Mouse (Mus musculus) heart, adult 2 months (tissue): Measurements from ENCODE around the gene Cacna1b. TPM values are rescaled to one million over a fixed set of nuclear protein-coding genes. Genes with fewer than 3 reads are reported as not detected.

Experiments
- DNase-seq, 2 experiments: peaks; one replicate each; pipeline ENCODE4 v3.0.0; 2021
- H3K27ac ChIP-seq: fragments of 200-600 bp; 2 replicates; pipeline ENCODE4 v1.8.1; 2022
- H3K27me3 ChIP-seq: fragments of 200-500 bp; 2 replicates; pipeline ENCODE4 v1.6.1; 2012; ENCODE audit warnings: mild to moderate bottlenecking, low read length, inconsistent platforms, mixed read lengths; ENCODE audit not compliant: control insufficient read depth, insufficient read depth
- H3K36me3 ChIP-seq: fragments of 200-500 bp; 2 replicates; pipeline ENCODE4 v1.6.1; 2012; ENCODE audit warnings: low read length, inconsistent platforms; ENCODE audit not compliant: control insufficient read depth, insufficient read depth
- H3K4me1 ChIP-seq: fragments of 200-500 bp; 2 replicates; pipeline ENCODE4 v1.6.1; 2011; ENCODE audit warnings: low read length; ENCODE audit not compliant: control insufficient read depth, insufficient read depth
- H3K4me3 ChIP-seq: fragments of 200-600 bp; 2 replicates; pipeline ENCODE4 v1.8.1; 2022
- H3K79me2 ChIP-seq: fragments of 200-500 bp; replicated peaks from 2 replicates; pipeline ENCODE4 v1.6.1; 2012; ENCODE audit warnings: mild to moderate bottlenecking, inconsistent platforms, low read length, moderate library complexity, mixed read lengths; ENCODE audit not compliant: control insufficient read depth, insufficient read depth
- H3K9ac ChIP-seq: fragments of 200-500 bp; 2 replicates; pipeline ENCODE4 v1.6.1; 2012; ENCODE audit warnings: low read depth, mild to moderate bottlenecking, control low read depth, inconsistent platforms, low read length, mixed read lengths
- CTCF ChIP-seq: fragments of 200-600 bp; IDR thresholded peaks from 2 replicates; pipeline ENCODE4 v1.8.1; 2022; ENCODE audit warnings: antibody characterized with exemption, mild to moderate bottlenecking, moderate library complexity
- EP300 ChIP-seq: fragments of 200-500 bp; IDR thresholded peaks from 2 replicates; pipeline ENCODE4 v1.6.1; 2011; ENCODE audit warnings: low read depth, low read length, control low read depth; ENCODE audit not compliant: insufficient read depth
- POLR2A ChIP-seq: fragments of 200-500 bp; IDR thresholded peaks from 2 replicates; pipeline ENCODE4 v1.6.1; 2011; ENCODE audit warnings: mild to moderate bottlenecking, low read depth, low read length, control low read depth; ENCODE audit not compliant: insufficient read depth
- WGBS: fragments of 180-500 bp; shearing (Covaris S2); methylation state at CpG from one replicate; pipeline ENCODE4 v1.1.7; 2018; 5-methylcytosine and 5-hydroxymethylcytosine counted together
- intact Hi-C: fragments of 180-260 bp; cut with DNase I; formaldehyde crosslinking; loops from one replicate; pipeline ENCODE4 v1.15.1; 2025
- polyA plus RNA-seq: library from polyadenylated mRNA; depleted of rRNA; stranded (reverse); fragments of >200 nt; gene quantifications from 2 replicates; pipeline ENCODE4 v1.2.3, GENCODE M21; 2012
- total RNA-seq, 2 experiments: library from RNA; stranded (reverse); gene quantifications; 2 replicates each; pipeline ENCODE4 v1.2.3; 2021

The Cacna1b gene
- total and polyA plus RNA-seq, 3 experiments: 0.05 to 0.25 (median 0.09) TPM

DNA sequence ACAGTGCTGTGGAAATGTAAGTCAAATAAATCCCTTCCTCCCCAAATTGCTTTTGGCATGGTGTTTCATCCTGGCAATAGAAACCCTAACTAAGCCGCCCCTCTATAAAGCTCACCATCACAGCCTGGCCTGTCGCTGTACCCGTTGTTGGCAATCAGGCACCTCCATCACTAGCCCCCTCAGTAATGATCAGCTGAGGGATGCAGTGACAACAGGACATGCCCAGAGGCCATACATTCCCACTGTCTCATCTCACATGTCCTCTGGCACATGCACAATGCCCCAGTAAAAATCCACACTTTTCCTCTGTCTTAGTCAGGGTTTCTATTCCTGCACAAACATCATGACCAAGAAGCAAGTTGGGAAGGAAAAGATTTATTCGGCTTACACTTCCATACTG lies 173.5 kb downstream of the Cacna1b start:
- Histone ChIP-seq H3K9ac (no peak overlapping the region), H3K27ac (no peak overlapping the region), H3K4me1 (no peaks in the 10 kb centered on the region), H3K4me3 (no peak overlapping the region), H3K27me3 (no peaks in the 10 kb centered on the region), H3K79me2 (no peaks in the 10 kb centered on the region), H3K36me3 (no peaks in the 10 kb centered on the region)
- intact Hi-C loops: no loop called here
- no peak for TF ChIP-seq EP300
- no peak for TF ChIP-seq CTCF
- no peak for DNase-seq
- 85% methylated on average over 4 of the region's 4 CpGs for WGBS

DNA sequence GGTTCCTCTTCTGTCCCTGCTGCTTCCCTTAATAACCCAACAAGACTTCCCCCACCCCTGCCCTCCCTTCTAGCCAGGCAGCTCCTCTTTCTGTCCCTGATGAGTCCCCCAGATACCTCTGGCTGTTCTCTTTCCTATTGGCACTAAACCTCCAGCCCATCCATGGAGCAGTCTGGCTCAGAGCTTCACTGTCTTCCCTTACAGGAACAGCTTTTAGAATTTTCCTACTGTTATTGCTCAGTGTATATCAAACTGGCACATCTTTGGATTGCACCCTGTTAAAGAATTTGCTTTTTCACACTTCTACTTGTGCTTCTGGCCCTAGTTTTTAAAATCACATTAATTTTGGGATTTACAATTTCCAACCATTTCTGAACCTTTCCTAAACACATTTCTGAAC lies 175.0 kb downstream of the Cacna1b start:
- Histone ChIP-seq H3K36me3 (no peaks in the 10 kb centered on the region), H3K4me1 (no peaks in the 10 kb centered on the region), H3K9ac (no peak overlapping the region), H3K4me3 (no peak overlapping the region), H3K79me2 (no peaks in the 10 kb centered on the region), H3K27ac (no peak overlapping the region), H3K27me3 (no peaks in the 10 kb centered on the region)
- intact Hi-C loops: no loop called here
- no peak for DNase-seq
- TF ChIP-seq EP300: no peak
- no peak for TF ChIP-seq CTCF
- no peak for TF ChIP-seq POLR2A

DNA sequence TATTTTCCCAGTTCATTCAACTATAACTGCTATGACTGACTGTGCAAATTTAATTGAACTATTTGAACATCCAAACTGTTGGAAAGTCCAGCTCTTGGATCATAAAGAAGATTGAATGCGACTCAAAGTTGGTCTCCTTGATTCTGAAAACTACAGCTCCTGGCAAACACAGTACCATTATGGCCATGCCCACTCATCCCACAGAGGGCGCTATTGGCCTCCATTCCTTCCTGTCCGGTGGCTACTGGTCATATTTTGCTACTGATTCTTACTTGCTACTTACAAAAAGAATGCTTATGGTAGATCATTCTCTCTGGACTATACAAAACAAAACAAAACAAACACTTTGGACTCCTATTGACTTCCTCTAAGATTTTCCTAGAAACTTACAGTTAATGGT lies 188.3 kb downstream of the Cacna1b start:
- Histone ChIP-seq H3K27me3 (peaks cover 2% of the 10 kb centered on the region; the same call in 1 of the 2 replicates), H3K9ac (no peak overlapping the region), H3K27ac (no peak overlapping the region), H3K36me3 (no peaks in the 10 kb centered on the region), H3K79me2 (no peaks in the 10 kb centered on the region), H3K4me1 (no peaks in the 10 kb centered on the region), H3K4me3 (no peak overlapping the region)
- intact Hi-C loops: loop anchor here (1.0 kb wide), 1 partner anchor 181 kb away; no protein-coding TSS in a partner anchor
- peak; percentile 27 to 61 for DNase-seq
- 14% methylated on average over 3 of the region's 3 CpGs for WGBS
- no peak for TF ChIP-seq EP300
- peak; percentile 83 for TF ChIP-seq CTCF
- no peak for TF ChIP-seq POLR2A

DNA sequence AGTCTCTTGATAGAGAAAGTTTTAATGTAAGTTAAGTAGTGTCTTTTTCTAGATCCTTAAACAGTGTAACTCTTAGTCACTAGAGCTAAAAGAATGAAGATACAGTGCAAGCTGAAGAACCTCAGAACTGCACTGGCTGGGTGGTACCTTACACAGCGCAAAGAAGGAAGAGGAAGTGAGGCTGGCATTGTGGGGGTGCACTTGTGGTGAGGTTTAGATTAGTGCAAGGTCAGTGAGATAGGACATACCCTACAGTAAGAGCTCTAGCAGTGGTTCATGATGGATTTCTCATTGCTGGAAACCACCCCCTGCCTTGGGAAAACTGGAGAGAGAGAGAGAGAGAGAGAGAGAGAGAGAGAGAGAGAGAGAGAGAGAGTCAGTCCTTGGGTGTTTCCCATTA lies 192.0 kb downstream of the Cacna1b start:
- Histone ChIP-seq H3K27ac (no peak overlapping the region), H3K36me3 (no peaks in the 10 kb centered on the region), H3K9ac (no peak overlapping the region), H3K79me2 (no peaks in the 10 kb centered on the region), H3K4me1 (no peaks in the 10 kb centered on the region), H3K4me3 (no peak overlapping the region), H3K27me3 (peaks cover 2% of the 10 kb centered on the region; the same call in 1 of the 2 replicates)
- intact Hi-C loops: no loop called here
- TF ChIP-seq CTCF (no peak), EP300 (no peak), POLR2A (no peak)
- 44% methylated on average over 1 of the region's 1 CpGs for WGBS
- DNase-seq: peak in 1 of 2 experiments; percentile 14

DNA sequence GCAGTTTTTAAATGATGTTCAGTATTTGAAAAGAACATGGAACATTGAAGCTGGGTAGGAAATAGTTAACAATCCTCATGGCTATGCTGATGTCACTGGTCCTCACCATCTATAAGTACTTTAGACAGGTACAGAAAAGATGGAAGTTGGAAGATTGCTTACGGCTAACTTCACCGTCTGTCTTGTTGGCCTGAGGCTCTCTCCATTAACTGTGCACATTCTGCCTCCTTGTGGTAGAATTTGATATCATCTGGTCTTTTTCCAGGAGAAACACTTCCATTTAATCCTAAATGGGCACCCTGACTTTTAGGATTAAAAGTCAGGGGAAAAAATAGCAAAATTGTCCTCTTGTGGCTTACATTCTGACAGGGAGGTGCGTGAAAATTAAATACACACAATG lies 194.4 kb downstream of the Cacna1b start:
- peaks cover 2% of the 10 kb centered on the region; the same call in 1 of the 2 replicates for H3K27me3 ChIP-seq
- H3K4me3 ChIP-seq: no peak overlapping the region
- DNase-seq: no peak
- no peak overlapping the region for H3K27ac ChIP-seq
- WGBS: 7% methylated on average over 3 of the region's 3 CpGs
- H3K9ac ChIP-seq: no peak overlapping the region
- TF ChIP-seq EP300: no peak
- peak; percentile 83 for TF ChIP-seq CTCF
- H3K36me3 ChIP-seq: no peaks in the 10 kb centered on the region
- H3K4me1 ChIP-seq: no peaks in the 10 kb centered on the region
- no peaks in the 10 kb centered on the region for H3K79me2 ChIP-seq
- intact Hi-C loops: loop anchor here (1.0 to 5.0 kb wide), 4 partner anchors 78 to 272 kb away; no protein-coding TSS in a partner anchor

DNA sequence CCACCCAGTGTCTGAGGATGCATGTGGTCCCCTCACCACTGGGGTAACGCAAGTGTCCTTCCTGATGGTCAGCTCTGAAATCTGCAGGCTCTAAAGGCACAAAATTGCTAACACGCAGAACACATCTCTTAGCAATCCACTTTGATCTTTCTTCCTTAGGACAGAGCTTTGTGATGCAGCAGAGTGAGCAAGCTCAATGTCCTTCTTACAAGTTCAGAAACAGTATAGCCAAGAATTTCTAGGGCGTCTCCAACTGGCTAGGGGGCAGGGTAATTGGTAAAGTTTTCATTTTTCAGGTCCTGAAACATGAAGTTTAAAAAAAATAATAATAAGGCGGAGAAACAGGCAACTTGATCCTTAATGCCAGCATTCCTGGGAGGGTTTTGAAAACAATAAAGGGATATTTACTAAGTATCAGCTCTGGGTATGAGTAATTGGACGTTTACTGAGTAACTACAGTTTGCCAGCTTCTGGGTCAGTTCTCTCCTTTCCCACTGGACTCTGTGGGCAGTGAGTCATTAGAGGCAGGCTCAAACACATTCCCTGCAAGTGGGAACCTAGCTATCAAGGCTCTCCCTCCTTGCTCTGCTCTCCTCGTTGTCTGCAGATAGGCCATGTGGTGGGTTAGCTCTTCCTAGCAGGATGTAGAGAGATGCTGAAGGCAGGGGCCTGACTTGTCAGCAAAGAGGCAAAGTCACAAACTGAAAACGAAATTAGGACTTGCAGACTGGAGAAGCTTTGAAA lies 200.2 kb downstream of the Cacna1b start:
- Histone ChIP-seq H3K36me3 (no peaks in the 10 kb centered on the region), H3K4me1 (no peaks in the 10 kb centered on the region), H3K79me2 (no peaks in the 10 kb centered on the region), H3K4me3 (no peak overlapping the region), H3K27ac (no peak overlapping the region), H3K9ac (no peak overlapping the region), H3K27me3 (no peaks in the 10 kb centered on the region)
- 66% methylated on average over 7 of the region's 7 CpGs for WGBS
- no peak for DNase-seq
- intact Hi-C loops: no loop called here
- no peak for TF ChIP-seq CTCF
- no peak for TF ChIP-seq EP300
